Mouse (Mus musculus) R1 (cell line): Measurements from ENCODE around the gene Klf2.

Experiments used
- DNase-seq: peaks from one replicate; pipeline ENCODE4 v3.0.0-alpha.2; 2018; ENCODE audit warnings: low read depth, low spot score

Klf2 gene

GRCm38 (mm10) chr8:72333429-72334143, 14.8 kb downstream of the Klf2 start:
- DNase-seq = peak; percentile 85

- peak; percentile 98 for DNase-seq
Measured at GRCm38 (mm10) chr8:72334144-72334641, 15.4 kb downstream of the Klf2 start.

GRCm38 (mm10) chr8:72336273-72336672, 17.4 kb downstream of the Klf2 start:
- peak; percentile 47 for DNase-seq

- DNase-seq = no peak
Measured at GRCm38 (mm10) chr8:72337034-72337433, 18.2 kb downstream of the Klf2 start.

- DNase-seq = no peak
Measured at GRCm38 (mm10) chr8:72342556-72343300, 23.9 kb downstream of the Klf2 start.

- no peak for DNase-seq
Measured at GRCm38 (mm10) chr8:72343725-72344124, 24.9 kb downstream of the Klf2 start.

- no peak for DNase-seq
Measured at GRCm38 (mm10) chr8:72347553-72347952, 28.7 kb downstream of the Klf2 start.

- no peak for DNase-seq
Measured at GRCm38 (mm10) chr8:72348114-72348513, 29.3 kb downstream of the Klf2 start.

GRCm38 (mm10) chr8:72348956-72349355, 30.1 kb downstream of the Klf2 start:
- DNase-seq = peak; percentile 73

GRCm38 (mm10) chr8:72349838-72350237, 31.0 kb downstream of the Klf2 start:
- DNase-seq = no peak

GRCm38 (mm10) chr8:72350727-72351126, 31.9 kb downstream of the Klf2 start:
- no peak for DNase-seq

- no peak for DNase-seq
Measured at GRCm38 (mm10) chr8:72351405-72352005, 32.7 kb downstream of the Klf2 start.

- DNase-seq = peak; percentile 26
Measured at GRCm38 (mm10) chr8:72352951-72353699, 34.3 kb downstream of the Klf2 start.

GRCm38 (mm10) chr8:72353700-72354045, 34.8 kb downstream of the Klf2 start:
- no peak for DNase-seq

- DNase-seq = peak; percentile 39
Measured at GRCm38 (mm10) chr8:72354272-72354671, 35.4 kb downstream of the Klf2 start.

GRCm38 (mm10) chr8:72356593-72356992, 37.8 kb downstream of the Klf2 start:
- DNase-seq = no peak

- no peak for DNase-seq
Measured at GRCm38 (mm10) chr8:72360162-72360561, 41.3 kb downstream of the Klf2 start.

- DNase-seq = no peak
Measured at GRCm38 (mm10) chr8:72362754-72363153, 43.9 kb downstream of the Klf2 start.

GRCm38 (mm10) chr8:72363457-72363856, 44.6 kb downstream of the Klf2 start:
- no peak for DNase-seq

- DNase-seq = no peak
Measured at GRCm38 (mm10) chr8:72365016-72365415, 46.2 kb downstream of the Klf2 start.

GRCm38 (mm10) chr8:72365826-72366225, 47.0 kb downstream of the Klf2 start:
- peak; percentile 74 for DNase-seq

GRCm38 (mm10) chr8:72366435-72366834, 47.6 kb downstream of the Klf2 start:
- DNase-seq = no peak
